Mouse (Mus musculus) mesoderm, embryonic 11.5 days (tissue): ENCODE measurements at regions not wholly inside any gene's neighbourhood (a gene's known extent, or its start where the extent isn't known, plus 50 kb on each side); places are given as distances from the start of the nearest gene placed in this dataset.

Experiments
- DNase-seq: peaks from one replicate; pipeline ENCODE4 v3.0.0-alpha.2; 2012; ENCODE audit warnings: low read depth, low spot score

GRCm38 (mm10) chr8:74639276-74639675 lies 233.7 kb upstream of the Isx start:
- no peak for DNase-seq

- no peak for DNase-seq
Measured at GRCm38 (mm10) chr8:74640636-74641035, 232.3 kb upstream of the Isx start.

DNA sequence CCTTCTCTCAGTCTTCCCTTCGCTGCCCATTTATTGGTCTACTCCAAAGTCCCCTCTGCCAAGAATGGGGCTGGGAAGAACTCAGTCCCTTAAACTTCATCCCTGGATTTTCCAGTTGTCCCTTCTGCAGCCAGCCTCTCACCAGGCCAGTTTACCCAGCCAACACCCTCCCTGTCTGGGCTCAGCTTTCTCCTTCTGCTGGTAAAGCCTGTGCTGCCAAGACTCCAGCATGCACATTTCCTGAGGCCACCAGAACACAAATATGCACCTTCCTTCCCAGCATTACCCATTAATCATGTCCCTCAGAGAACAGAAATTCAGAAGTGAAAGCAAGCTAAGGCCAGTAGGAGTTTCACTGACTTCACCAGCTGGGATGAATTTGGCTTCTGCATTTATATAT lies 213.0 kb upstream of the Isx start:
- DNase-seq: peak; percentile 36

- no peak for DNase-seq
Measured at GRCm38 (mm10) chr8:74688342-74688741, 184.6 kb upstream of the Isx start.

DNA sequence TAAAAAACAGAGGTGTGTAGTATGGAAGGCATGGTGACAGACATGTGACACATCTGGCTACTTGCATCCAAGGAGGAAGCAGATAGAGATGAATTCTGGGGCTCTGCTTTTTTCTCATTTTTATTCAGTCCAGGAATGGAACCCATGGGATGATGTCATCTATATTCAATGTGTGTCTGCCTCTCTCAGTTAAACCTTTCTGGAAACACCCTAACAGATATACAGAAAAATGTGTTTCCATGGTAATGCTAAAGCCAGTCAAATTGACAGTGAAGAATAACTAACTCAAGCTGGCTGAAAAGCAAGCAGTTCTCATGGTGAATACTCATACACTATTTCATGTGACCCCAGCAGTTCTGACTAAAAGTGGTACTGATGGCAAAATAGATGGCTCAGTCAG lies 177.0 kb upstream of the Isx start:
- DNase-seq: no peak

DNA sequence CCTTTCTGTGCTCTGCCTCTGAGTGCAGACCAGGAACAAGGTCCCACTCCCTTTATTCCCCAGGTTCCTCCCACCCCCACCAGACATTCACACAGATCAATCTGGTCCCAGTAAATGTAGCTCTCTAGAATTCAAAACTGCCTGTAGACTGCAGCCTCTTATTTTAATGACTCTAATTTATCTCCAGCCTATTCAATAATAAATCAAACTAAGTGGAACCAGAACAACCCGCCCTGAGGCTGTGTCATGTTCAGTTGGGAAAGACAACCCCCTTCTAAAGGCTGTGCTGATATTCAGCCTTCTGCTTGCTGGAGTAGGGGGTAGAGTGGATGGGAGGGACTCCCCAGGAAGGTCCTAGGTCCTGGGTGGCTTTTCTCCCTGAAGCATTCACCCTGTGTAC lies 175.7 kb upstream of the Isx start:
- DNase-seq: peak; percentile 51

GRCm38 (mm10) chr8:74712617-74713016 lies 160.4 kb upstream of the Isx start:
- no peak for DNase-seq

GRCm38 (mm10) chr8:74716030-74716429 lies 156.9 kb upstream of the Isx start:
- no peak for DNase-seq

GRCm38 (mm10) chr8:74764728-74765127 lies 108.2 kb upstream of the Isx start:
- no peak for DNase-seq

DNA sequence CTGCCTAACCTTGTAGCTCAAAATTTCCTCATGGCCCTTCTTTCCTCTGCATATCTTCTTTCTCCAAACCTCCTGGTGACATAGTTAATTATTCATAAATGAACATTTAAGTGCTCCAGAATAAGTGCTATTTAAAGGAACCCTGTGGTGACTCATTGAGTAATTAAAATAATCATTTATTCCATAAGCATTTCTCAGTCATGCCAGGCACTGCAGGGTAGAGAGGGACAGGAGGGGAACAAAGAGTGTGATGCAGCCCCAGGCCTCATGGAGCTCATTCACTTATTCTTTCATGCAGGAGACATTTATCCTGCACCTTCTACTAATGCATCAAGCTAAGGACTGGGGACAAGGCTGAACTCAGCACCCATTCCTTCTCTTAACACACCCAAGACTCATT lies 97.4 kb upstream of the Isx start:
- no peak for DNase-seq

- no peak for DNase-seq
Measured at GRCm38 (mm10) chr8:74781087-74781486, 91.9 kb upstream of the Isx start.

DNA sequence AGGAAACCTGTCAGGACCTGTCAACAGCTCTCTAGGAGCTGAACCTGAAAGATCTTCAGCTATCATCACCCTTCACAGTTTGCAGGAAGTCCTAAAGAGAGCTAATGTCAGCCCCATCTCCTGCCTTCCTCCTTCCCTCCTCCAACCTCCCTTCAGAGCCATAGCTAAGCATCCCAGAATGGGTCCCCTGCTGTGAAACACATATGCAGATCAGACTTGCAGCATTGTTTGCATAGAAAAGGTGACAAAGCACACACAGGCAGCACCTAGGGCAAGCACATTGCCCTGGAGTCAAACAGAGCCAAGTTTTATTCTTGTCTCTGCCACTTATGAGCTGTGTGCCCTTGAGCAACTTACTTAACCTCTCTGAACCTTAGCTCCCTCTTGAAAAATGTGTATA lies 64.3 kb upstream of the Isx start:
- no peak for DNase-seq

GRCm38 (mm10) chr8:74810054-74810453 lies 62.9 kb upstream of the Isx start:
- no peak for DNase-seq

- no peak for DNase-seq
Measured at GRCm38 (mm10) chr8:74818434-74818833, 54.5 kb upstream of the Isx start.

- no peak for DNase-seq
Measured at GRCm38 (mm10) chr8:74820716-74821115, 52.3 kb upstream of the Isx start.

GRCm38 (mm10) chr8:74822288-74822687 lies 50.7 kb upstream of the Isx start:
- DNase-seq: no peak
